19 mouse cellular contexts compared by ENCODE assay signal in genomic region chr8:81572319-81573104, GRCm38 (mm10).
"Had no signal": no experiment of that assay in that cellular context is flagged by ENCODE, and none has a peak within 500 bp of the region (broad histone marks: within the 10 kb centered on the region; RNA-seq: fewer than 3 reads in every experiment).

No protein-coding gene starts in this region.

- DNase-seq: liver, postnatal 0 days; lung, adult 2 months; lung, postnatal 14 days; lung, postnatal 36 days; right cerebral cortex, postnatal 14 days; thymus, adult 2 months; thymus, postnatal 25 days; thymus, postnatal 4 days had no signal

- H3K4me1 ChIP-seq: lung, embryonic 15.5 days; midbrain, embryonic 13.5 days; midbrain, embryonic 15.5 days; neural tube, embryonic 13.5 days; neural tube, embryonic 15.5 days; stomach, embryonic 15.5 days had no signal

- H3K4me2 ChIP-seq: lung, embryonic 15.5 days; midbrain, embryonic 11.5 days; midbrain, embryonic 13.5 days; midbrain, embryonic 15.5 days; neural tube, embryonic 13.5 days; neural tube, embryonic 15.5 days; stomach, embryonic 15.5 days had no signal

- H3K9me3 ChIP-seq: lung, embryonic 15.5 days; megakaryocyte, embryonic 14.5 days; midbrain, embryonic 13.5 days; midbrain, embryonic 15.5 days; neural tube, embryonic 13.5 days; neural tube, embryonic 15.5 days; stomach, embryonic 15.5 days had no signal

- H3K9ac ChIP-seq: liver, postnatal 0 days; lung, embryonic 15.5 days; midbrain, embryonic 13.5 days; midbrain, embryonic 15.5 days; neural tube, embryonic 13.5 days; neural tube, embryonic 15.5 days; stomach, embryonic 15.5 days had no signal

- ATAC-seq: liver, postnatal 0 days; lung, postnatal 0 days; midbrain, embryonic 13.5 days; midbrain, embryonic 15.5 days had no signal

- H3K36me3 ChIP-seq: lung, embryonic 15.5 days; midbrain, embryonic 13.5 days; midbrain, embryonic 15.5 days; neural tube, embryonic 13.5 days; neural tube, embryonic 15.5 days; stomach, embryonic 15.5 days had no signal

- H3K27ac ChIP-seq: lung, embryonic 15.5 days; macrophage; midbrain, embryonic 13.5 days; midbrain, embryonic 15.5 days; neural tube, embryonic 13.5 days; neural tube, embryonic 15.5 days; stomach, embryonic 15.5 days; stomach, postnatal 0 days had no signal

- H3K4me3 ChIP-seq: lung, embryonic 15.5 days; megakaryocyte, embryonic 14.5 days; midbrain, embryonic 13.5 days; midbrain, embryonic 15.5 days; neural tube, embryonic 13.5 days; neural tube, embryonic 15.5 days; stomach, embryonic 15.5 days had no signal

- H3K27me3 ChIP-seq: lung, embryonic 15.5 days; megakaryocyte, embryonic 14.5 days; midbrain, embryonic 13.5 days; midbrain, embryonic 15.5 days; neural tube, embryonic 13.5 days; neural tube, embryonic 15.5 days; stomach, embryonic 15.5 days had no signal
